Mouse (Mus musculus): ENCODE results near the gene Mad1l1. TPM values are rescaled to one million over a fixed set of nuclear protein-coding genes. Genes with fewer than 3 reads are reported as not detected.

The Mad1l1 gene
- polyA plus RNA-seq, 1 experiment from 2014 or later, result 24.8 TPM

GRCm38 (mm10) chr5:140124626-140125025 lies 196.7 kb downstream of the Mad1l1 start:
- no peak overlapping the region for H3K4me3 ChIP-seq (replicated peaks)
- H3K4me2 ChIP-seq, result no peak overlapping the region

DNA sequence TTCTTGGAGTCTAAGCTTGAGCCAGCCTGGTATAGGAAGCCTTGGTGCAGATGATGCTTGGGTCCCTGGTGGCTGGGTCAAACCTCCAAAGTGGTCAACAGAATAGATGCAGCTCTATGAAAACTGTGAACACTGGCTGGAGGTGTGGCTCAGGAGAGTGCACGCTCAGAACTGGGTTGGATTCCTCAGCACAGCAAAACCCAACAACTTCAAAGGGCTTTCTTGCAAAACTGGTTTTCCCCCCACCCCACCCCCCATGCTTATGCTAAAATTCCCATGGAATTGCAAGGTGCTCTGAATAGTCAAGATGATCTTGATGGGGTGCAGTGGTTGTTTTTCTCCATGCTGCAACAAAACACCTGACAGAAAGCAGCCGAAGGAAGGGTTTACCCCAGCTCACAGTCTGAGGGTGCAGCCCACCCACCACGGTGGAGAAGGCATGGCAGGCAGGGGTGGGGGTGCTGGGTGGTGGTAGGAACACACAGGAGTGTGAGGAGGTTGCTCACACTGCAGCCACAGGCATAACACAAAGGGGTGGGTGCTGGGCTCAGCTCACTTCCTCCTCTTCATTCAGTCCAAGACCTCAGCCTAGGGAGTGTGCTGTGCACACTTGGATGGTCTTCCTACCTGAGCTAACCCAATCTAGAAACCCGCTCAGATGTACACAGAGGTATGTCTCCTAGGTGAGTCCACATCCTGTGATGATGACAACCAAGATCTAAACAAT lies 197.5 kb downstream of the Mad1l1 start:
- H3K9ac ChIP-seq, result no peak overlapping the region
- no peaks in the 10 kb centered on the region; the same call in 1 of the 2 replicates for H3K4me1 ChIP-seq (replicated peaks)
- H3K36me3 ChIP-seq, result peaks cover 4% of the 10 kb centered on the region; the same call in 1 of the 2 replicates
- H3K9me3 ChIP-seq (replicated peaks), result no peaks in the 10 kb centered on the region
- H3K27ac ChIP-seq, result no peak overlapping the region
- H3K4me3 ChIP-seq (replicated peaks), result no peak overlapping the region
- WGBS (ENCODE audit: insufficient replicate concordance), result 68% methylated on average over 4 of the region's 4 CpGs
- H3K4me2 ChIP-seq, result no peak overlapping the region
- DNase-seq (no peak), ATAC-seq (ENCODE audit: low read depth) (no peak)
- H3K27me3 ChIP-seq, result no peaks in the 10 kb centered on the region

More at GRCm38 (mm10) chr5:140124626-140125025, 196.7 kb downstream of the Mad1l1 start:
- Histone ChIP-seq H3K36me3 (peaks cover 4% of the 10 kb centered on the region; the same call in 1 of the 2 replicates), H3K27me3 (no peaks in the 10 kb centered on the region), H3K9ac (no peak overlapping the region), H3K4me1 (replicated peaks) (no peaks in the 10 kb centered on the region; the same call in 1 of the 2 replicates), H3K27ac (no peak overlapping the region), H3K9me3 (replicated peaks) (no peaks in the 10 kb centered on the region)
- WGBS (ENCODE audit: insufficient replicate concordance), result 84% methylated on average over 1 of the region's 1 CpGs
- ATAC-seq (ENCODE audit: low read depth) (no peak), DNase-seq (no peak)

- H3K27ac ChIP-seq, result no peak overlapping the region
- DNase-seq (no peak), ATAC-seq (ENCODE audit: low read depth) (no peak)
Measured at GRCm38 (mm10) chr5:140123194-140123593, 198.2 kb downstream of the Mad1l1 start.

DNA sequence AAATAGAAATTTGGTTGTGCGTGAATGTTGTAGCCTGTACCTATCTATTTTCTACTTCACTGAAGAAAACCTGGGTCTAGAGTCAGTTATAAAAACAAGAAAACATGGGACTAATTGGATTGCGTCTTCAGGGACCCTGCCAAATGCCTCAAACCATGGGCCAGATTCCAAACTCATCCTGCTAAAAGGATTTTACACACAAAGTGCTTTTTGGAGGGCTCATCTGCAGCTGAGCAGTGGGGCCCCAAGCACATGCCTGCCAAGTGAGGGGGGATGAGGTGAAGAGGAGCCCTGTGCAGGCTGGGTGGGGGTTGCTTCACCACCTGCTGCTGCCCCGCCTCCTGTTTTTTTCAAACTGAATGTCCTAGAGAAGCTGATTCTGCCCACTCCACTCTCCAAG lies 199.4 kb downstream of the Mad1l1 start:
- 80% methylated on average over 3 of the region's 3 CpGs for WGBS (ENCODE audit: insufficient replicate concordance)
- no peak overlapping the region for H3K4me3 ChIP-seq (replicated peaks)
- H3K9me3 ChIP-seq (replicated peaks), result no peaks in the 10 kb centered on the region
- H3K36me3 ChIP-seq, result peaks cover 13% of the 10 kb centered on the region; the same call in 1 of the 2 replicates
- peaks cover 13% of the 10 kb centered on the region for H3K4me1 ChIP-seq (replicated peaks)
- DNase-seq, result no peak
- no peak for ATAC-seq (ENCODE audit: low read depth)
- H3K27me3 ChIP-seq, result no peaks in the 10 kb centered on the region
- H3K9ac ChIP-seq, result no peak overlapping the region
- no peak overlapping the region for H3K27ac ChIP-seq
- H3K4me2 ChIP-seq, result no peak overlapping the region

More at GRCm38 (mm10) chr5:140123194-140123593, 198.2 kb downstream of the Mad1l1 start:
- no peak overlapping the region for H3K4me2 ChIP-seq
- 75% methylated on average over 5 of the region's 5 CpGs for WGBS (ENCODE audit: insufficient replicate concordance)
- H3K27me3 ChIP-seq, result no peaks in the 10 kb centered on the region
- H3K4me3 ChIP-seq (replicated peaks), result no peak overlapping the region
- peaks cover 10% of the 10 kb centered on the region; the same call in 1 of the 2 replicates for H3K36me3 ChIP-seq
- H3K4me1 ChIP-seq (replicated peaks), result peaks cover 4% of the 10 kb centered on the region; the same call in 1 of the 2 replicates
- H3K9me3 ChIP-seq (replicated peaks), result no peaks in the 10 kb centered on the region
- no peak overlapping the region for H3K9ac ChIP-seq

- DNase-seq (no peak), ATAC-seq (ENCODE audit: low read depth) (no peak)
- Histone ChIP-seq H3K9ac (no peak overlapping the region), H3K4me1 (replicated peaks) (peaks cover 39% of the 10 kb centered on the region), H3K4me2 (no peak overlapping the region), H3K36me3 (peaks cover 30% of the 10 kb centered on the region), H3K9me3 (replicated peaks) (no peaks in the 10 kb centered on the region), H3K27me3 (no peaks in the 10 kb centered on the region), H3K4me3 (replicated peaks) (no peak overlapping the region), H3K27ac (no peak overlapping the region)
- 88% methylated on average over 3 of the region's 3 CpGs for WGBS (ENCODE audit: insufficient replicate concordance)
Measured at GRCm38 (mm10) chr5:140118921-140119320, 202.4 kb downstream of the Mad1l1 start.

GRCm38 (mm10) chr5:140117968-140118367 lies 203.4 kb downstream of the Mad1l1 start:
- no peak overlapping the region for H3K9ac ChIP-seq
- no peak; the same call in 1 of the 2 replicates for ATAC-seq (ENCODE audit: low read depth)
- no peak overlapping the region for H3K4me3 ChIP-seq (replicated peaks)
- no peaks in the 10 kb centered on the region for H3K9me3 ChIP-seq (replicated peaks)
- H3K36me3 ChIP-seq, result peaks cover 31% of the 10 kb centered on the region
- H3K4me1 ChIP-seq (replicated peaks), result peaks cover 43% of the 10 kb centered on the region
- no peak for DNase-seq
- no peak overlapping the region for H3K4me2 ChIP-seq
- H3K27me3 ChIP-seq, result no peaks in the 10 kb centered on the region
- H3K27ac ChIP-seq, result peak overlapping the region; percentile 55; the same call in 1 of the 2 replicates

DNA sequence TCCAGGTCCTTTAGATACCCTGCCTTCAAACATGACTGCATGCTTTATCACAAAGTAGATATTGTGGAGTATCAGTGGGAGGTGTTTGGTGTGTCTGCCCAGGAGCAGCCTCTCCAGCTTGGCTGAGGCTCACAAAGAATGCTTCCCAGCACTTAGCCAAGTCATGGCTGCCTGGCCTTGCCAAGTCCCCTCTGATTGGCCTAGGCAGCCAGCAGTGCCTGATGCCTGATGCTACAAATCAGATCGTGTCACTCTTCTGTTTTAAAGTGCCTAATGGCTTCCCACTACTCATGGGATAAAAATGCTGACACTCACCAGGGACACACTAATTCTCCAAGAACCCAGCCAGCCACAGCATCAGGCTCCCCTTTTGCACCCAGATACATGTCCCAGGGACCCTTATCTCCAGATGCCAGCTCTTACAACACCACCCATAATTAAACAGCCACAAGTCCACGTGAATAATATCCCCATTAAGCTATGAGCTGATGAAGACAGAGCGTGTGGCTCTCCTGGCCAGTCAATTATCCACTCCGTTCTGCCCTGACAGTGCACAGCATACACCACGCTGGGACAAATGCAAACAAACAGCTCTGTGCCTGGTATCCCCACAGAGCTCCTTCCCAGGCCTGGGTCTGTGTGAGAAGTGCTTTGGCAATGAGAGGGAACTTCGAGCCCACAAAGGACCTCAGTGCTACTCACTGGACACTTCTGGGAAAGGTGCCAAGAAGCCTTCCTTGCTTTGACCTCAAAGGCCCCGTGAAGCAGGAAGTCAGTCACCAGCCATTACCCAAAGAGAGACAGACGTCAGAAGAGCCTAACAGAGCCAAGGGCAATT lies 205.7 kb downstream of the Mad1l1 start:
- ATAC-seq (ENCODE audit: low read depth), result peak; percentile 38
- no peak for DNase-seq
- WGBS (ENCODE audit: insufficient replicate concordance), result 43% methylated on average over 8 of the region's 8 CpGs

DNA sequence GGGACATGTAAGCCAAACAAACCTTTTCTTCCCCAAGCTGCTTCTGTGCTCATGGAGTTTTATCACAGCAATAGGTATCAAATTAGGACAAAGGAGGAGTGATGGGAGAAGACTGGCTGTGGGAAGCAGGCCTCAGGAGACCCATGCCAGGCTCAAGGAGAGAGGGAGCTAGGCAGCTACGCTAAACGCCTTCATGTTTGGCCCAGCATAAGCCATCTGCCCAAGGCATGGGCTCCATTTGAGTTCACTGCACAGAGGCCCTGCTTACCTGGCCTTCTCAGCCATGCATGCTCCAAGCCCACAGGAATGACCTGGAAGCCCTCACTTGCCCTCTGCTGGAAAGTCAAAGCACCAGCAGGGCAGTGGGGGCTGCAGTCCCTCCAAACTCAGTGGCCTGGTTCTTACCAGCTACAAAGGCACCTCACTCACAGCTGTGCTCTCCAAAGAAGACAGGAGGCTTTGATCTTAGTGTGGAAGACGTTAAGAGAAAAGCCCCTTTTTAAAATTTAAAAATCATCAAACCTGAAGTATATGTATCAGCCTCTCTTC lies 206.8 kb downstream of the Mad1l1 start:
- ATAC-seq (ENCODE audit: low read depth), result no peak
- Histone ChIP-seq H3K4me2 (no peak overlapping the region), H3K27ac (0 out of 2 replicates have a peak overlapping the region, but pooled peaks have one; percentile 43)

More for the DNA sequence above, 205.7 kb downstream of the Mad1l1 start:
- no peak overlapping the region for H3K9ac ChIP-seq
- no peaks in the 10 kb centered on the region for H3K9me3 ChIP-seq (replicated peaks)
- peaks cover 50% of the 10 kb centered on the region for H3K4me1 ChIP-seq (replicated peaks)
- no peak overlapping the region for H3K4me2 ChIP-seq
- no peak overlapping the region for H3K4me3 ChIP-seq (replicated peaks)
- peak overlapping the region; percentile 39; the same call in 1 of the 2 replicates for H3K27ac ChIP-seq
- H3K36me3 ChIP-seq, result peaks cover 47% of the 10 kb centered on the region
- no peaks in the 10 kb centered on the region for H3K27me3 ChIP-seq

GRCm38 (mm10) chr5:140113281-140113680 lies 208.1 kb downstream of the Mad1l1 start:
- DNase-seq, result no peak
- Histone ChIP-seq H3K27me3 (no peaks in the 10 kb centered on the region), H3K27ac (peak overlapping the region; percentile 75), H3K4me3 (replicated peaks) (no peak overlapping the region), H3K4me1 (replicated peaks) (peaks cover 58% of the 10 kb centered on the region), H3K9ac (no peak overlapping the region), H3K9me3 (replicated peaks) (no peaks in the 10 kb centered on the region), H3K4me2 (no peak overlapping the region), H3K36me3 (peaks cover 41% of the 10 kb centered on the region)
- WGBS (ENCODE audit: insufficient replicate concordance), result 70% methylated on average over 2 of the region's 2 CpGs
- ATAC-seq (ENCODE audit: low read depth), result peak; percentile 62

More for the DNA sequence above, 206.8 kb downstream of the Mad1l1 start:
- Histone ChIP-seq H3K9ac (no peak overlapping the region), H3K9me3 (replicated peaks) (no peaks in the 10 kb centered on the region), H3K36me3 (peaks cover 47% of the 10 kb centered on the region), H3K4me1 (replicated peaks) (peaks cover 61% of the 10 kb centered on the region), H3K27me3 (no peaks in the 10 kb centered on the region), H3K4me3 (replicated peaks) (no peak overlapping the region)
- DNase-seq, result no peak
- 80% methylated on average over 3 of the region's 3 CpGs for whole genome bisulfite sequencing (ENCODE audit: insufficient replicate concordance)

DNA sequence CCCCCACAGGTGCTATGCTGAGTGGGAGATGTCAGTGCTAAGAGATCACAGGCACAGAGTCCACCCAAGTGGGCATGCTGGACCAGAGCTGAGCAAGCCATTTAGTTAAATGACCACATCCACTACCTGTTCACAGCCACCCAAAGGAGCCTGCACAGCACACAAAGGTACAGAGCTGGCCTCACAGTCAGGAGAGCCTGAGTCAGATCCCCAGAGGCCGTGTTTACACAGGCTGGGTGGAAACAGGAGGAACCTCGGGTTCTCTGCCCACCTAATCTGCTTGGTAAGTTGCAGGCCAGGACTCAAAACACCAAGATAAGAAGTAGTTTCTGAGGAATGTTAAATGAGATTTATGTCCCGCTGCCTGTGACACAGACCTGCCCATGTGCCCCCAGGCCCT lies 211.3 kb downstream of the Mad1l1 start:
- H3K9me3 ChIP-seq (replicated peaks), result no peaks in the 10 kb centered on the region
- 22% methylated on average over 3 of the region's 3 CpGs for WGBS (ENCODE audit: insufficient replicate concordance)
- H3K4me1 ChIP-seq (replicated peaks), result peaks cover 29% of the 10 kb centered on the region
- no peak overlapping the region for H3K4me2 ChIP-seq
- DNase-seq (no peak), ATAC-seq (ENCODE audit: low read depth) (peak; percentile 45)
- H3K9ac ChIP-seq, result no peak overlapping the region
- H3K27ac ChIP-seq, result 0 out of 2 replicates have a peak overlapping the region, but pooled peaks have one; percentile 21
- no peaks in the 10 kb centered on the region for H3K27me3 ChIP-seq
- peaks cover 28% of the 10 kb centered on the region for H3K36me3 ChIP-seq
- H3K4me3 ChIP-seq (replicated peaks), result no peak overlapping the region

DNA sequence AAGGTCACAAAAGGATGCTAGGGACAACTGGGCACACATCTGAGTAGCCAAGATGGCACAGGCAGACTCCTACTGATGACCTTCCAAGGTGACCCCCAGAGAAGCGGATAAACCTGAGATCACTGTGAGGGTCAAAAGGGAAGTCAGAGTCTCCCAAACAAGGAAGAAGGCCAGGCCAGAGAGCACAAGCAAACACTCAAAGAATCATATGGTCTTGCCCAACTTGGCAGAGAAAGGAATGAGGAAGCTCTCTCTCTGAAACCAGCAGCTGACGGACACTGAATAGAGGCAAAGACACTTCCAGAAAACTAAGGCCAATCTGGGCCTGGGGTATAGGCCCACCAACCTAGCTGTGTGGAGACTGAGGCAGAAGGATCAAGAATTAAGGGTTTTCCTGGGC lies 213.4 kb downstream of the Mad1l1 start:
- WGBS (ENCODE audit: insufficient replicate concordance), result 83% methylated on average over 2 of the region's 2 CpGs

More for the DNA sequence above, 213.4 kb downstream of the Mad1l1 start:
- no peak overlapping the region for H3K27ac ChIP-seq
- no peak overlapping the region for H3K4me2 ChIP-seq
- no peak overlapping the region for H3K4me3 ChIP-seq (replicated peaks)
- DNase-seq, result no peak
- peaks cover 18% of the 10 kb centered on the region for H3K4me1 ChIP-seq (replicated peaks)
- H3K9me3 ChIP-seq (replicated peaks), result no peaks in the 10 kb centered on the region
- no peak for ATAC-seq (ENCODE audit: low read depth)
- H3K9ac ChIP-seq, result no peak overlapping the region
- H3K27me3 ChIP-seq, result no peaks in the 10 kb centered on the region
- peaks cover 16% of the 10 kb centered on the region; the same call in 1 of the 2 replicates for H3K36me3 ChIP-seq
